Mouse (Mus musculus) forebrain, embryonic 15.5 days (tissue): ENCODE results near the gene Top1. TPM values are rescaled to one million over a fixed set of nuclear protein-coding genes. Genes with fewer than 3 reads are reported as not detected.

ENCODE experiments used
- ATAC-seq: fragments of 200-750 bp; cut with Nextera tagmentation; replicated peaks from 2 replicates; pipeline ENCODE4 v1.8.0; 2017; ENCODE audit warnings: mild to moderate bottlenecking, moderate TSS enrichment, moderate library complexity
- H3K27ac ChIP-seq: fragments of 300-500 bp; sonication (generic); replicated peaks from 2 replicates; pipeline ENCODE4 v1.5.1; 2015; ENCODE audit warnings: mild to moderate bottlenecking, inconsistent platforms
- H3K27me3 ChIP-seq: fragments of 300-500 bp; sonication (generic); 2 replicates; pipeline ENCODE4 v1.6.1; 2015; ENCODE audit warnings: inconsistent platforms
- H3K36me3 ChIP-seq: fragments of 300-500 bp; sonication (generic); 2 replicates; pipeline ENCODE4 v1.6.1; 2015; ENCODE audit warnings: mild to moderate bottlenecking, inconsistent platforms
- H3K4me1 ChIP-seq: fragments of 300-500 bp; sonication (generic); 2 replicates; pipeline ENCODE4 v1.6.1; 2015; ENCODE audit warnings: inconsistent platforms
- H3K4me2 ChIP-seq: fragments of 300-500 bp; sonication (generic); replicated peaks from 2 replicates; pipeline ENCODE4 v1.6.1; 2015; ENCODE audit warnings: mild to moderate bottlenecking, inconsistent platforms
- H3K4me3 ChIP-seq: fragments of 300-500 bp; sonication (generic); 2 replicates; pipeline ENCODE4 v1.5.1; 2015; ENCODE audit warnings: mild to moderate bottlenecking, inconsistent platforms
- H3K9ac ChIP-seq: fragments of 300-500 bp; sonication (generic); replicated peaks from 2 replicates; pipeline ENCODE4 v1.6.1; 2015; ENCODE audit warnings: mild to moderate bottlenecking, inconsistent platforms
- H3K9me3 ChIP-seq: fragments of 300-500 bp; sonication (generic); 2 replicates; pipeline ENCODE4 v1.6.1; 2016; ENCODE audit warnings: inconsistent platforms
- WGBS: fragments of 180-500 bp; shearing (Covaris S2); methylation state at CpG from one replicate; pipeline ENCODE4 v1.1.7; 2015; ENCODE audit warnings: mixed read lengths; 5-methylcytosine and 5-hydroxymethylcytosine counted together
- polyA plus RNA-seq: library from polyadenylated mRNA; unstranded; fragments of >200 nt; fragmentation: Nextera tagmentation; extraction: Ambion mirVana; gene quantifications from 2 replicates; pipeline ENCODE4 v1.2.1, GENCODE M21; 2015

The Top1 gene
- 106 and 113 TPM in 2 replicates for polyA plus RNA-seq

DNA sequence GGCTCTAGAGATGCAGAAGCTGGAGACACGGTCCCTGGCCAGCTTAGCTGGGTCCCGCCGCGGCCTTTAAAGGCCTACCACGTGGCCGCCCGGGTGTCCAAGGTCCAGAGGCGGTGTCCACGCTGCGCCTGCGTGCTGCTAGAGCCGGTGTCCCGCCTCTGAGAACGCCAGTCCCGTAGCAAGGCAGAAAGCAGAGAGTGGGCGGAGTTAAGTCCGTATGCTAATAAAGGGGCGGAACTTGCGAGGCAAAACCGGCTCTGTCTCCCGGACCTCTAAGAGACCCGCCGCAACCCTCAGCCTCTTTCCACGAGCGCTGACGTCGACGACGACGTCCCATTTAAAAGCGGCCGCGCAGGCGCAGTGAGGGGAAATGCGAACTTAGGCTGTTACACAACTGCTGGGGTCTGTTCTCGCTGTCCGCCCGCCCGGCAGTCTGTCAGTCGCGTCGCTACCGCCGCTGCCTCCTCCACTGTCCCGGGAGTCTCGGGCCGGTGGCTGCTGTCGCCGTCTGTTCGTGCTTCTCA lies at the start of gene Top1:
Top1 (plus strand) TSS at position 275 of the 524 bp plus-strand sequence.
- ATAC-seq, result peak; percentile 98
- Histone ChIP-seq H3K27me3 (no peaks in the 10 kb centered on the region), H3K36me3 (no peaks in the 10 kb centered on the region), H3K9me3 (no peaks in the 10 kb centered on the region), H3K9ac (peak within 1 kb of the TSS; percentile 92), H3K4me2 (peak within 1 kb of the TSS; percentile 83), H3K4me1 (peaks cover 30% of the 10 kb centered on the region), H3K27ac (peak within 1 kb of the TSS; percentile 98), H3K4me3 (peak within 1 kb of the TSS; percentile 68)
- WGBS, result under 1% methylated on average over 50 of the region's 50 CpGs

DNA sequence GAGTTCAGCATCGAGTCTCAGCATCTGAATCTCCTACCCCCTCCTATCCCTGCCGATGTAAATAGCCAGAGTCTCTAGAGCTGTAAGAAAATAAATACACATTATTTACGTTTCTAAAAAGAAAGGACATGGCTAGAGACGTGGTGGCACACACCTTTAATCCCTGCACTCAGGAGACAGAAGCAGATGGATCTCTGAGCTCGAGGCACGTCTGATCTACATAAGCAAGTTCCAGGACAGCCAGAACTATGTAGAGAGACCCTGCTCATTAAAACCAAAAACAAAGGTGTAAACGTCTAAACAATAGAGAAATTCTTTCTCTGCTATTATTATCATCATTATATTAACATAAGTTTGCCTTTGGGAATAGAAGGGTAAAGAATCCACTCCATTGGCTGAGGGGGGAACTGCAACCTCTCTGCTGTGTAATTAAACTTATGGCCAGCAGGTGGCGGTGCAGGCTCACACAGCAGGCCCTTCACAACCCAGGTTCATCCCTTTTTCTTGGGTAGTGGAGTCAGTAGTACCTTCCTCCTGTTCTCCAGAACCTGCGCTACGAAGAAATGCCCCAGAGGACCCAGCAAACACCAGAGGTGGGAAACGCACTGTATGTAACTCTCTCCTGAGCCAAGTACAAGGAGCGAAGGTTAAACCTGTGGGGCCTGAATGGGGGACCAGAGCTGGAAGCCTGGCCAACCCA lies 48.0 kb upstream of the Top1 start:
- ATAC-seq, result peak; percentile 87
- H3K4me1 ChIP-seq, result peaks cover 2% of the 10 kb centered on the region
- H3K4me2 ChIP-seq, result no peak overlapping the region
- H3K4me3 ChIP-seq, result no peak overlapping the region
- no peak overlapping the region for H3K9ac ChIP-seq
- no peak overlapping the region for H3K27ac ChIP-seq
- no peaks in the 10 kb centered on the region for H3K27me3 ChIP-seq
- H3K36me3 ChIP-seq, result no peaks in the 10 kb centered on the region
- no peaks in the 10 kb centered on the region for H3K9me3 ChIP-seq
- 35% methylated on average over 12 of the region's 12 CpGs for WGBS

GRCm38 (mm10) chr2:160601805-160602204 lies 43.9 kb upstream of the Top1 start:
- no peaks in the 10 kb centered on the region for H3K36me3 ChIP-seq
- no peak overlapping the region for H3K4me2 ChIP-seq
- H3K4me3 ChIP-seq, result no peak overlapping the region
- 56% methylated on average over 1 of the region's 1 CpGs for WGBS
- H3K4me1 ChIP-seq, result peaks cover 2% of the 10 kb centered on the region
- no peaks in the 10 kb centered on the region for H3K27me3 ChIP-seq
- H3K27ac ChIP-seq, result no peak overlapping the region
- no peak for ATAC-seq
- no peaks in the 10 kb centered on the region for H3K9me3 ChIP-seq
- no peak overlapping the region for H3K9ac ChIP-seq

DNA sequence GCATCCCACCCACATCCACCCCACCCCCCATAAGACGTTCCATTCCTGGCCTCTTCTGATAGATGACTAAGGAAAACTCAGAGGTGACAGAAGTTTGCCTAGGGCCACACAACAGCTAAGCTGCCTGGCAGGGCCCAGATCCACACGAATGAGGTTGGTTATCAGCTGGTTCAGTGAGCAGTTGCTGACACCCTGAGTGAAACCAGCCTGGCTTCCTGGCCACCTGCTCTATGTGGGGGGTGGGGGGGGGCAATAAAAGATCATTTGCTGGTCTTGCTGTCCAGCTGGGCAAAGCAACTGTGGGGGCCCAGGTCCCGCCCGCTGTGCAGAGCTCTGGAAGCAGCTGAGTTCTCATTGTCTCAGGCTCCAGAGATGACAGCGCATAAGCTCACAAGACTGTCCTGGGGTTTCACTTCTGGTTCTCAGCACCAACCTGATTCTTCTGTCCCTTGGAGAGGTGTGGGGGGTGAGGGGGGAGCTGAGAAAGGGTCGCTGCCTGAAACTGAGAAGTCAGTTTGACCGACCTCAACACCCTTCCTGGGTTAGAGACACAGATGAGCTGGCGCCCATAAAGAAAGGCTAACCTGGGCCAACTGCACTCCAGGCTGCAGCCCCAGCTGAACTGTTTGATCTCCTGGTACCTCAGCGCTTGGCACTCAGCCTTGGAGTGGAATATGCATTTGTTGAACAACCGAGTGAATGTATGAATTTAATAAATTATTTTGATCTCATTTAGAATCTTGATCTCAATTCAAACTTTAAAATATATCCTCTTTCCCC lies 42.3 kb upstream of the Top1 start:
- Histone ChIP-seq H3K36me3 (no peaks in the 10 kb centered on the region), H3K27me3 (no peaks in the 10 kb centered on the region), H3K4me2 (no peak overlapping the region), H3K4me3 (no peak overlapping the region), H3K4me1 (no peaks in the 10 kb centered on the region), H3K9ac (no peak overlapping the region), H3K9me3 (no peaks in the 10 kb centered on the region), H3K27ac (no peak overlapping the region)
- 69% methylated on average over 10 of the region's 10 CpGs for WGBS
- no peak for ATAC-seq

DNA sequence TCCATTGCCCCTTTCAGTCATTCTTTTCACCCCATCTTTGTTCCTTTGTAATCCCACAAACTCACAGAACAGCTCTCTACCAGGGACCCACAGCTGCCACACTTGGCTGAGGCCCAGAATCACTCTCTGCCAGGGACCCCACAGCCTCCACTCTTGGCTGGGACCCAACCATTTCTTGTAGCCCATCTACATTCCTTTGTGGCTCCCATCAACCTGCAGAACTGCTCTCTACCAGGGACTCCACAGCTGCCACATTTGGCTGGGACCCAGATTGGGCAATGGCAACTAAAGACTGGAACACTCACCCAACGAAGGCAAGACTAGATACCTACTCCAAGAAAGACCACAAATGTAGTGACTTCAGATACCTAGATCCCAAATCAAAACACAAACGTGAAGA lies 35.7 kb upstream of the Top1 start:
- Histone ChIP-seq H3K9me3 (no peaks in the 10 kb centered on the region), H3K9ac (no peak overlapping the region), H3K4me2 (no peak overlapping the region), H3K27me3 (no peaks in the 10 kb centered on the region), H3K27ac (peak overlapping the region; percentile 55), H3K4me3 (no peak overlapping the region), H3K36me3 (no peaks in the 10 kb centered on the region), H3K4me1 (peaks cover 3% of the 10 kb centered on the region; the same call in 1 of the 2 replicates)
- ATAC-seq, result peak; percentile 95
- 17% methylated on average over 2 of the region's 2 CpGs for WGBS

DNA sequence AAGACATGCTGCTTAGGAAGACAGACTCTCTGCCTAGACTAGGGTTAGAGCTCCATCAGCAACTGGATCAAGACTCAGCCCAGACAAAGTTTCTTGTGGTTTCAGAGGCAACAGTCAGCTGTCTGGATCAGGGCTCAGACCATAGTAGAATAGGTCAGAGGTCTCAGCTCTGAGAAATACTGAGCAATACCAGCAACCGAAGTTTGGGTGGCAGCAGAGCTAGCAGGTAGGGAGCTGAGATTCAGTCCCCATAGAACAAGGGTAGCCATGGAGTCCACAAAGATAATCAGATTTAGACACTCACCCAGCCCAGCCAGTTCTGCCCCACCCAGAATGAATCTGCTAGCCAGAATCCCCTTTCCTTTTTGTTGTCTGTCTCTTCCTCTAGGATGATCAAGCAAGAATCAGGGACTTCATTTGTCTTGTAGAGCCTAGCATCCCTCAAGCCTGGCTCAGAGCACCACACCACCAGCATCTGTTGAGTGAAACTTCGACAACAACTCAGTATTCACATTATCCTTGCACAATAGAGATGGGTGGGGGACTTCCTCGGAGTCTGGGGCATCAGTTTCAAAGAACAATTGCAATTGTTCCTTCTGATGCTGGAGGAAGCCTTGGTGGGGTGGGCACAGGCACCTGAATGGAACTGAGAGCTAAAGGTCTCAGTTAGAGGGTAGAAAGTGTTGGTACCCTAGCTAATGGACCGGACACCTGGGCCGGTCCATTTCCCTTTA lies 32.3 kb upstream of the Top1 start:
- Histone ChIP-seq H3K9me3 (no peaks in the 10 kb centered on the region), H3K27me3 (no peaks in the 10 kb centered on the region), H3K4me1 (peaks cover 3% of the 10 kb centered on the region; the same call in 1 of the 2 replicates), H3K9ac (no peak overlapping the region), H3K4me2 (no peak overlapping the region), H3K36me3 (no peaks in the 10 kb centered on the region), H3K4me3 (no peak overlapping the region), H3K27ac (no peak overlapping the region)
- ATAC-seq, result no peak
- WGBS, result 77% methylated on average over 5 of the region's 5 CpGs

- H3K27me3 ChIP-seq, result no peaks in the 10 kb centered on the region
- no peak overlapping the region for H3K4me2 ChIP-seq
- WGBS, result 84% methylated on average over 6 of the region's 6 CpGs
- no peak overlapping the region for H3K4me3 ChIP-seq
- H3K9ac ChIP-seq, result no peak overlapping the region
- H3K36me3 ChIP-seq, result no peaks in the 10 kb centered on the region
- no peak for ATAC-seq
- H3K4me1 ChIP-seq, result peaks cover 35% of the 10 kb centered on the region
- no peaks in the 10 kb centered on the region for H3K9me3 ChIP-seq
- no peak overlapping the region for H3K27ac ChIP-seq
Observed at GRCm38 (mm10) chr2:160617741-160618140, 27.9 kb upstream of the Top1 start.

- Histone ChIP-seq H3K27me3 (no peaks in the 10 kb centered on the region), H3K9me3 (no peaks in the 10 kb centered on the region), H3K9ac (no peak overlapping the region), H3K27ac (0 out of 2 replicates have a peak overlapping the region, but pooled peaks have one; percentile 23), H3K4me1 (peaks cover 35% of the 10 kb centered on the region), H3K4me2 (no peak overlapping the region), H3K4me3 (no peak overlapping the region), H3K36me3 (no peaks in the 10 kb centered on the region)
- 50% methylated on average over 6 of the region's 6 CpGs for WGBS
- ATAC-seq, result peak; percentile 27; the same call in 1 of the 2 replicates
Observed at GRCm38 (mm10) chr2:160618619-160619220, 27.0 kb upstream of the Top1 start.

DNA sequence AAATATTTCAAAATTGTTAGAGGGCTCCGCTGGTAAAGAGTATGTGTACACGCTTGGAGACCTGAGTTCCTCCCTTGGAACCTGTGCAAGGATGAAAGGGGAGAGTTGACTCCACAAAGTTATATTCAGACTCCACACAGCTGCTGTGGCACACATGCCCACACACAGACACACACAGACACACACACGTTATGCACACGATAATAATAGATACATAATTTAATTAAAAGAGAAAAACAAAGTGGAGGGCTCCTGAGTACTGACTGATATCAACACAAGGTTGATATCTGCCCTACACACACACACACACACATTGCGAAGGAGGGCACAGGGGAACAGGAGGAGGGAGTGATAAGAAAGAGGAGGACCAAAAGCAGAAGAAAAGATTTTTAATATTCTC lies 26.4 kb upstream of the Top1 start:
- Histone ChIP-seq H3K27me3 (no peaks in the 10 kb centered on the region), H3K36me3 (no peaks in the 10 kb centered on the region), H3K9ac (no peak overlapping the region), H3K27ac (no peak overlapping the region), H3K4me2 (no peak overlapping the region), H3K4me1 (peaks cover 35% of the 10 kb centered on the region), H3K4me3 (no peak overlapping the region), H3K9me3 (no peaks in the 10 kb centered on the region)
- 80% methylated on average over 5 of the region's 5 CpGs for WGBS
- no peak for ATAC-seq

- no peaks in the 10 kb centered on the region for H3K9me3 ChIP-seq
- H3K27me3 ChIP-seq, result no peaks in the 10 kb centered on the region
- WGBS, result 46% methylated on average over 9 of the region's 9 CpGs
- H3K4me1 ChIP-seq, result peaks cover 35% of the 10 kb centered on the region
- no peak overlapping the region for H3K4me3 ChIP-seq
- H3K36me3 ChIP-seq, result no peaks in the 10 kb centered on the region
- peak; percentile 46; the same call in 1 of the 2 replicates for ATAC-seq
- H3K4me2 ChIP-seq, result no peak overlapping the region
- no peak overlapping the region for H3K9ac ChIP-seq
- no peak overlapping the region for H3K27ac ChIP-seq
Observed at GRCm38 (mm10) chr2:160619831-160620230, 25.9 kb upstream of the Top1 start.

- ATAC-seq, result no peak
Observed at GRCm38 (mm10) chr2:160620279-160620963, 25.3 kb upstream of the Top1 start.

More at GRCm38 (mm10) chr2:160620279-160620963, 25.3 kb upstream of the Top1 start:
- H3K27me3 ChIP-seq, result no peaks in the 10 kb centered on the region
- H3K4me3 ChIP-seq, result no peak overlapping the region
- no peaks in the 10 kb centered on the region for H3K9me3 ChIP-seq
- WGBS, result 67% methylated on average over 6 of the region's 6 CpGs
- peaks cover 35% of the 10 kb centered on the region for H3K4me1 ChIP-seq
- peak overlapping the region; percentile 67; the same call in 1 of the 2 replicates for H3K27ac ChIP-seq
- H3K36me3 ChIP-seq, result no peaks in the 10 kb centered on the region
- H3K4me2 ChIP-seq, result no peak overlapping the region
- H3K9ac ChIP-seq, result no peak overlapping the region
